Mouse (Mus musculus): ENCODE measurements at regions not wholly inside any gene's neighbourhood (a gene's known extent, or its start where the extent isn't known, plus 50 kb on each side); places are given as distances from the start of the nearest gene placed in this dataset.

- Histone ChIP-seq H3K4me1 (ENCODE audit: control insufficient read depth, insufficient read depth, low read length) (no peaks in the 10 kb centered on the region), H3K27ac (replicated peaks; ENCODE audit: low read depth, low read length) (no peak overlapping the region), H3K36me3 (replicated peaks; ENCODE audit: control insufficient read depth, insufficient read depth, low read depth, low read length) (no peaks in the 10 kb centered on the region), H3K27me3 (ENCODE audit: control insufficient read depth, insufficient read depth, low read length) (no peaks in the 10 kb centered on the region), H3K9me3 (replicated peaks; ENCODE audit: control insufficient read depth, low read length) (no peaks in the 10 kb centered on the region; the same call in 1 of the 2 replicates), H3K4me2 (ENCODE audit: low read depth, low read length) (no peak overlapping the region), H3K4me3 (ENCODE audit: low read depth, low read length) (no peak overlapping the region), H3K9ac (replicated peaks; ENCODE audit: low read length) (no peak overlapping the region)
- WGBS, result 70% methylated on average over 2 of the region's 2 CpGs
- DNase-seq (ENCODE audit: low spot score), result no peak
- ATAC-seq (replicated peaks; ENCODE audit: insufficient number of reproducible peaks, low FRiP score, low TSS enrichment, low read depth), result no peak
These were observed 132.1 kb downstream of the Fam174b start for GRCm38 (mm10) chr7:73872181-73872580.

- H3K4me3 ChIP-seq (ENCODE audit: low read depth, low read length), result no peak overlapping the region
- no peak overlapping the region for H3K4me2 ChIP-seq (ENCODE audit: low read depth, low read length)
- H3K9me3 ChIP-seq (replicated peaks; ENCODE audit: control insufficient read depth, low read length), result no peaks in the 10 kb centered on the region
- H3K27me3 ChIP-seq (ENCODE audit: control insufficient read depth, insufficient read depth, low read length), result no peaks in the 10 kb centered on the region
- H3K27ac ChIP-seq (replicated peaks; ENCODE audit: low read depth, low read length), result no peak overlapping the region
- H3K9ac ChIP-seq (replicated peaks; ENCODE audit: low read length), result no peak overlapping the region
- no peak for DNase-seq (ENCODE audit: low spot score)
- H3K36me3 ChIP-seq (replicated peaks; ENCODE audit: control insufficient read depth, insufficient read depth, low read depth, low read length), result no peaks in the 10 kb centered on the region
- H3K4me1 ChIP-seq (ENCODE audit: control insufficient read depth, insufficient read depth, low read length), result no peaks in the 10 kb centered on the region
- no peak for ATAC-seq (replicated peaks; ENCODE audit: insufficient number of reproducible peaks, low FRiP score, low TSS enrichment, low read depth)
- 95% methylated on average over 13 of the region's 13 CpGs for WGBS
These were observed 132.0 kb downstream of the St8sia2 start for GRCm38 (mm10) chr7:73881252-73882042.

GRCm38 (mm10) chr7:73886152-73886551, 127.3 kb downstream of the St8sia2 start:
- Histone ChIP-seq H3K27me3 (ENCODE audit: control insufficient read depth, insufficient read depth, low read length) (no peaks in the 10 kb centered on the region), H3K4me1 (ENCODE audit: control insufficient read depth, insufficient read depth, low read length) (no peaks in the 10 kb centered on the region), H3K9ac (replicated peaks; ENCODE audit: low read length) (no peak overlapping the region), H3K27ac (replicated peaks; ENCODE audit: low read depth, low read length) (no peak overlapping the region), H3K9me3 (replicated peaks; ENCODE audit: control insufficient read depth, low read length) (no peaks in the 10 kb centered on the region), H3K4me3 (ENCODE audit: low read depth, low read length) (no peak overlapping the region), H3K36me3 (replicated peaks; ENCODE audit: control insufficient read depth, insufficient read depth, low read depth, low read length) (no peaks in the 10 kb centered on the region), H3K4me2 (ENCODE audit: low read depth, low read length) (no peak overlapping the region)
- no peak for DNase-seq (ENCODE audit: low spot score)
- ATAC-seq (replicated peaks; ENCODE audit: insufficient number of reproducible peaks, low FRiP score, low TSS enrichment, low read depth), result no peak
- 63% methylated on average over 7 of the region's 7 CpGs for WGBS
